Mouse (Mus musculus) limb, embryonic 11.5 days (tissue): Measurements from ENCODE around the gene Ccdc74a. TPM values are rescaled to one million over a fixed set of nuclear protein-coding genes. Genes with fewer than 3 reads are reported as not detected.

Source experiments
- ATAC-seq: fragments of 200-750 bp; cut with Nextera tagmentation; 2 replicates; pipeline ENCODE4 v1.8.0; 2017; ENCODE audit warnings: low read depth; ENCODE audit not compliant: insufficient number of reproducible peaks, low FRiP score, low TSS enrichment
- DNase-seq: peaks from one replicate; pipeline ENCODE4 v3.0.0-alpha.2; 2015; ENCODE audit warnings: low spot score
- H3K27ac ChIP-seq: fragments of 300-500 bp; sonication (generic); replicated peaks from 2 replicates; pipeline ENCODE4 v1.5.1; 2014; ENCODE audit warnings: low read depth, mild to moderate bottlenecking, low read length
- H3K27me3 ChIP-seq: fragments of 300-500 bp; sonication (generic); 2 replicates; pipeline ENCODE4 v1.6.1; 2014; ENCODE audit warnings: mild to moderate bottlenecking, low read length, mixed read lengths; ENCODE audit not compliant: control insufficient read depth, insufficient read depth
- H3K36me3 ChIP-seq: fragments of 300-500 bp; sonication (generic); 2 replicates; pipeline ENCODE4 v1.6.1; 2014; ENCODE audit warnings: mild to moderate bottlenecking, low read length, moderate library complexity, mixed read lengths; ENCODE audit not compliant: control insufficient read depth, insufficient read depth
- H3K4me1 ChIP-seq: fragments of 300-500 bp; sonication (generic); 2 replicates; pipeline ENCODE4 v1.6.1; 2014; ENCODE audit warnings: low read length, mixed read lengths; ENCODE audit not compliant: control insufficient read depth, insufficient read depth
- H3K4me2 ChIP-seq: fragments of 300-500 bp; sonication (generic); 2 replicates; pipeline ENCODE4 v1.6.1; 2014; ENCODE audit warnings: low read depth, mild to moderate bottlenecking, moderate library complexity; ENCODE audit not compliant: severe bottlenecking
- H3K4me3 ChIP-seq: fragments of 300-500 bp; sonication (generic); 2 replicates; pipeline ENCODE4 v1.5.1; 2014; ENCODE audit warnings: low read depth, low read length
- H3K9ac ChIP-seq: fragments of 300-500 bp; sonication (generic); 2 replicates; pipeline ENCODE4 v1.6.1; 2014; ENCODE audit warnings: mild to moderate bottlenecking, low read length
- H3K9me3 ChIP-seq: fragments of 300-500 bp; sonication (generic); 2 replicates; pipeline ENCODE4 v1.6.1; 2016; ENCODE audit warnings: low read length; ENCODE audit not compliant: control insufficient read depth
- WGBS: fragments of 180-500 bp; shearing (Covaris S2); extraction: QIAGEN DNeasy Blood & Tissue Kit; methylation state at CpG from one replicate; pipeline ENCODE4 v1.1.7; 2014; 5-methylcytosine and 5-hydroxymethylcytosine counted together
- polyA plus RNA-seq: library from polyadenylated mRNA; unstranded; fragments of >200 nt; fragmentation: Nextera tagmentation; extraction: Ambion mirVana; gene quantifications from 2 replicates; pipeline ENCODE4 v1.2.1, GENCODE M21; 2014

Gene Ccdc74a
- polyA plus RNA-seq, 1 experiment from 2014 or later, result 5.7 TPM

DNA sequence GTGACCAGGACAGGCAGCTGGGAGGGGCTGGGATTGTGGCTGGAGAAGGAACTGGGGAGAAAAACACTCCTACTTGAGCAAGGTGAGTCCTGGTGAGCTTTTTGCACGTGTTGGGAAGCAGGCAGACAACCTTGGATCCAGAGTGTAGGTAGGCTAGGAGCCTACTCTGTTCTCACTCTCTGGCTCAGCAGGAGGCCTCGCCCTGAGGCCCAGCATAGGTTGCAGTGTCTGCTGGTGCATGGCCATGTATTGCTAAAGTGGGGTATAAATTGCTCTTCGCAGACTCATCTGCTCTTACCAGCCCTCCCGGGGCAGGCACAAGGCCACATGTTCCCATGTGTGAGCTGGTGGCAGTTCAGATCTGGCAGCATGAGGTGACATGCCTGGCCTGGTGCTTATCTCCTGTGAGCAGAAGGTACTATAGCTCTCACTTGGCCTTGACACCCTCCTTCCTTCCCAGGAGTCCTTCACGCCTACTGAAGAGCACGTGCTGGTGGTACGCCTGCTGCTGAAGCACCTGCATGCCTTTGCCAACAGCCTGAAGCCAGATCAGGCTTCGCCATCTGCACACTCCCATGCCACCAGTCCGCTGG lies 8.1 kb upstream of the Ccdc74a start:
- peaks cover 32% of the 10 kb centered on the region for H3K36me3 ChIP-seq
- WGBS, result 91% methylated on average over 9 of the region's 9 CpGs
- ATAC-seq, result no peak
- H3K9ac ChIP-seq, result no peak overlapping the region
- no peak for DNase-seq
- no peak overlapping the region for H3K27ac ChIP-seq
- H3K27me3 ChIP-seq, result no peaks in the 10 kb centered on the region
- no peak overlapping the region for H3K4me2 ChIP-seq
- H3K9me3 ChIP-seq, result no peaks in the 10 kb centered on the region
- no peak overlapping the region for H3K4me3 ChIP-seq
- no peaks in the 10 kb centered on the region for H3K4me1 ChIP-seq

DNA sequence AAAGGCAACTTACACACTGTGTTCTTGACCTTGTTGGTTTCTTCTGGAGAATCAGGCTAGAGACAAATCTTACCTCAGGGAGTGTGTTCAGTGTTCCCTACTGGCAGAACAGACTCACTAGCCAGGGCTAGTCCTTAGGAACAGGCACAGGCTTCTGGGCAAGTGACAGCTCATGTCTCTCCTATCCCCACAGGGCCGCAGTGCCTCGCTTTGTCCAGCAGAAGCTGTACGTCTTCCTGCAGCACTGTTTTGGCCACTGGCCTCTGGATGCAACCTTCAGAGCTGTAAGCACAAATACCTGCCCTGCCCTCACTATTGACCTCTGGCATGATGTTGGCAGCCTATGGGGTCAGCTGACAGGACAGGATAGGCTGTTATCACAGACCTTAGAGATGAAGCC lies 7.2 kb upstream of the Ccdc74a start:
- no peaks in the 10 kb centered on the region for H3K9me3 ChIP-seq
- H3K4me3 ChIP-seq, result no peak overlapping the region
- no peaks in the 10 kb centered on the region for H3K27me3 ChIP-seq
- no peak overlapping the region for H3K4me2 ChIP-seq
- 92% methylated on average over 3 of the region's 3 CpGs for WGBS
- no peaks in the 10 kb centered on the region for H3K4me1 ChIP-seq
- no peak for DNase-seq
- no peak for ATAC-seq
- H3K9ac ChIP-seq, result no peak overlapping the region
- H3K36me3 ChIP-seq, result peaks cover 27% of the 10 kb centered on the region
- H3K27ac ChIP-seq, result no peak overlapping the region

DNA sequence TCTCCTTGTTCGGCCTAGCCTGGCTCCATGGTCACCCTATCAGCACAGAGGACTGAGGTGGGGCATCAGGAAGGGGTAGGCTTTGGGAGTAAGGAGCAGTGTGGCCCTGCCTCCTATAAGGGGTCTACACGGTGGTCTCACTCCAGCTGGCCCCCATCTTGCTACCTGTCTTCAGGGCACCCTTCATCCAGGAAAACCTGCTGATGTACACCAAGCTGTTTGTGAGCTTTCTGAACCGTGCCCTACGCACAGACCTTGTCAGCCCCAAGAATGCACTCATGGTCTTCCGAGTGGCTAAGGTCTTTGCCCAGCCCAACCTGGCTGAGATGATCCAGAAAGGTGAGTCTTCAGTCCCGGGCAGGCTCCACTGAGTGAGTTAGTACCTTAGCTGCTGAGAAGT lies 6.3 kb upstream of the Ccdc74a start:
- ATAC-seq (no peak), DNase-seq (no peak)
- H3K27me3 ChIP-seq, result no peaks in the 10 kb centered on the region
- no peaks in the 10 kb centered on the region for H3K4me1 ChIP-seq
- H3K4me3 ChIP-seq, result no peak overlapping the region
- 91% methylated on average over 6 of the region's 6 CpGs for WGBS
- H3K27ac ChIP-seq, result no peak overlapping the region
- H3K9me3 ChIP-seq, result no peaks in the 10 kb centered on the region
- H3K9ac ChIP-seq, result no peak overlapping the region
- no peak overlapping the region for H3K4me2 ChIP-seq
- H3K36me3 ChIP-seq, result peaks cover 27% of the 10 kb centered on the region

DNA sequence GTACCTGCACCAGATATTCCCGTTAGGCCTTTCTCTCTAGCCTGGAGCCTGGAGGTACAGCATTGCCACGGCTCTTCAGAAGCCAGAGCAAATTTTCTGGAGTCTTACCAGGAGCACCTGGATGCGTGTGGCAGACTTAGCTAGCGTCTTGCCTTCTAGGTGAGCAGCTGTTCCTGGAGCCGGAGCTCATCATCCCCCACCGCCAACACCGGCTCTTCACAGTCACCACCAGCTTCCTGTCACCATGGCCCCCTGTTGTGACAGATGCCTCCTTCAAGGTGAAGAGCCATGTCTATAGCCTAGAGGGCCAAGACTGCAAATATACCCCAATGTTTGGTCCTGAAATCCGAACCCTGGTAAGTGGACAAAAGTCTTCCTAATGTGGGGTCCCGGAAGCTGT lies 5.6 kb upstream of the Ccdc74a start:
- 91% methylated on average over 9 of the region's 9 CpGs for WGBS

DNA sequence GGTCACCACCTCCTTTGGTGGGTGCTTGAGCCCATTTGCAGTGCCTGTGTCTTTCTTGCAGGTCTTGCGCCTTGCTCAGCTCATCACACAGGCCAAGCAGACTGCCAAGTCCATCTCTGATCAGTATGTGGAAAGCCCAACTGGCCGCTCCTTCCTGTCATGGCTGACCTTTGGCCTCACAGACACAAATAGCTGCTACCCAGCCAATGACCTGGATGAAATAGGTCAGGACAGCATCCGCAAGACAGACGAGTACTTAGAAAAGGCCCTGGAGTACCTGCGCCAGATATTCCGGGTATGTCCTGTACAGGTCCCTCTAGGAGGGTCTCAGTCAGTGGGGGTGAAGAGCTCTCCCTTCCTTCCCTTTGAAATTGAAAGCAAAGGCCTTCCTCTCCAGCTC lies 5.0 kb upstream of the Ccdc74a start:
- no peak for DNase-seq

More for the DNA sequence above, 5.6 kb upstream of the Ccdc74a start:
- no peak overlapping the region for H3K9ac ChIP-seq
- H3K9me3 ChIP-seq, result no peaks in the 10 kb centered on the region
- no peak overlapping the region for H3K27ac ChIP-seq
- DNase-seq, result no peak
- no peaks in the 10 kb centered on the region for H3K27me3 ChIP-seq
- H3K4me2 ChIP-seq, result no peak overlapping the region
- H3K4me3 ChIP-seq, result no peak overlapping the region
- ATAC-seq, result no peak
- H3K36me3 ChIP-seq, result peaks cover 27% of the 10 kb centered on the region
- no peaks in the 10 kb centered on the region for H3K4me1 ChIP-seq

DNA sequence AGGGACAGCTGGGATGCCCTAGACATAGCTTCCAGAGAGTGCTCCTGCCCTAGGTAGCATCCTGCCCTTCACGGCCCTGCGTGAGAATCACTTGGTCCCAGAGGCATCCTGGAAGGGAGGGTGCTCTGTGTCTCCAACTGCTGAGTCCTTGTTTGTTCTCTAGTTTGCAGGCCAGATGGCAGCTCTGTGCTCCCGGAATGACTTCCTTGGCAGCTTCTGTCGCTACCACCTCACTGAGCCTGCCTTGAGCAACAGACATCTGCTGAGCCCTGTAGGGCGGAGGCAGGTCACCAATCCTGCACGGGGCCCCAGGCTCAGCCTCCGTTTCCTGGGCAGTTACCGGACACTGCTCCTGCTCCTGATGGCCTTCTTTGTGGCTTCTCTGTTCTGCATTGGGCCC lies 4.0 kb upstream of the Ccdc74a start:
- Histone ChIP-seq H3K36me3 (peaks cover 25% of the 10 kb centered on the region), H3K4me2 (no peak overlapping the region), H3K9ac (no peak overlapping the region), H3K4me1 (peaks cover 5% of the 10 kb centered on the region; the same call in 1 of the 2 replicates), H3K4me3 (no peak overlapping the region), H3K27ac (no peak overlapping the region), H3K27me3 (no peaks in the 10 kb centered on the region), H3K9me3 (no peaks in the 10 kb centered on the region)
- no peak for DNase-seq
- 86% methylated on average over 8 of the region's 8 CpGs for WGBS
- ATAC-seq, result no peak

More for the DNA sequence above, 5.0 kb upstream of the Ccdc74a start:
- Histone ChIP-seq H3K9ac (no peak overlapping the region), H3K27ac (no peak overlapping the region), H3K4me2 (no peak overlapping the region), H3K36me3 (peaks cover 26% of the 10 kb centered on the region), H3K4me3 (no peak overlapping the region), H3K27me3 (no peaks in the 10 kb centered on the region), H3K9me3 (no peaks in the 10 kb centered on the region), H3K4me1 (no peaks in the 10 kb centered on the region)
- no peak for ATAC-seq
- 86% methylated on average over 6 of the region's 6 CpGs for WGBS

DNA sequence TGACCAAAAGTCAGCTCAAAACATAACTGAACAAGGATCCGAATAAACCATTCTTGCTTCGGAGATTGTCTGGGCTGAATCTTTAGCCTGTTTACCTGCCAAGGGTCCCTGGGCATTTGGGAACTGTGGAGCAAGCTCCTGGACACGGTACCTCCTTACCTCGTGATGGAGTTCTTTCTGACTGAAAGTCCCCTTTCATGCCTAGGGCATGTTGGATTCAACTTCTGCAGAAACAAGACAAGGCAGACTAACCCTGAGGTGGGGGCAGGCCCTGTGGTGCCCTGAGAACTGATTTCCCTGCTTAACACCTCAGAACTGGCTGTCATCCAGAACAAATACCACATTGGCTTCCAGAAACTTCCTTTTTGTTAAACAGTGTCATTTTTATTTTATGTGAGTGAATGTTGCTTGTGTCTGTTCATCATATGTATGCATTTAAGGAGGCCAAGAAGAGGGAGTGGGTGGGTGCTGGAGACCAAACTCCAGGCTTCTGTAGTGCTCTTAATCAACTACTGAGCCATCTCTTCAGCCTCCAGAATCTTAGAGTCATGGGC lies 2.8 kb upstream of the Ccdc74a start:
- Histone ChIP-seq H3K27ac (no peak overlapping the region), H3K4me3 (no peak overlapping the region), H3K9me3 (no peaks in the 10 kb centered on the region), H3K4me2 (no peak overlapping the region), H3K36me3 (peaks cover 21% of the 10 kb centered on the region), H3K27me3 (no peaks in the 10 kb centered on the region), H3K4me1 (peaks cover 5% of the 10 kb centered on the region; the same call in 1 of the 2 replicates), H3K9ac (no peak overlapping the region)
- 84% methylated on average over 4 of the region's 4 CpGs for WGBS
- ATAC-seq (no peak), DNase-seq (no peak)

DNA sequence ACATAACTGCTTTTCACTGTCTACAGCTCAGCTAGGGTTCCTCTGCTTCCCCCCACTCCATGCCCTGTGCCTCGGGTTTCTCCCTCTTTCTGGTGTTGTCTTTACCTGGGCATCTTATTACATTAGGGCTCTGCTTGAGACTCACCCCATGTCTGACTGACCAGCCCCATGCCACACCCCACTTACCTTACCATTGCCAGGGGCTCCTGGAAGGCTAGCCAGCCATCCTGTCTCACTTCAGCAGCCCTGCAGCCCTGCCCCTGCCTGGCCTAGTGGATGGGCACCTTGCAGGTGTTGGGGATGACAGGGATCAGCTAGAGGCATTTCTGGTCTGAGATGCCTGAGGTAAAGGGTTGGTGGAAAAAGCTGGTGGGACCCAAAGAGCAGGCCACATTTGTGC lies 886 bp downstream of the Ccdc74a start:
- Histone ChIP-seq H3K27ac (no peak overlapping the region), H3K4me3 (peak overlapping the region; percentile 47; the same call in 1 of the 2 replicates), H3K9me3 (no peaks in the 10 kb centered on the region), H3K4me2 (peak overlapping the region; percentile 88), H3K4me1 (peaks cover 5% of the 10 kb centered on the region; the same call in 1 of the 2 replicates), H3K36me3 (peaks cover 14% of the 10 kb centered on the region), H3K27me3 (no peaks in the 10 kb centered on the region), H3K9ac (no peak overlapping the region)
- WGBS, result 26% methylated on average over 1 of the region's 1 CpGs
- DNase-seq (no peak), ATAC-seq (no peak)
